Mouse (Mus musculus): ENCODE results near the gene Ptpn22.

DNA sequence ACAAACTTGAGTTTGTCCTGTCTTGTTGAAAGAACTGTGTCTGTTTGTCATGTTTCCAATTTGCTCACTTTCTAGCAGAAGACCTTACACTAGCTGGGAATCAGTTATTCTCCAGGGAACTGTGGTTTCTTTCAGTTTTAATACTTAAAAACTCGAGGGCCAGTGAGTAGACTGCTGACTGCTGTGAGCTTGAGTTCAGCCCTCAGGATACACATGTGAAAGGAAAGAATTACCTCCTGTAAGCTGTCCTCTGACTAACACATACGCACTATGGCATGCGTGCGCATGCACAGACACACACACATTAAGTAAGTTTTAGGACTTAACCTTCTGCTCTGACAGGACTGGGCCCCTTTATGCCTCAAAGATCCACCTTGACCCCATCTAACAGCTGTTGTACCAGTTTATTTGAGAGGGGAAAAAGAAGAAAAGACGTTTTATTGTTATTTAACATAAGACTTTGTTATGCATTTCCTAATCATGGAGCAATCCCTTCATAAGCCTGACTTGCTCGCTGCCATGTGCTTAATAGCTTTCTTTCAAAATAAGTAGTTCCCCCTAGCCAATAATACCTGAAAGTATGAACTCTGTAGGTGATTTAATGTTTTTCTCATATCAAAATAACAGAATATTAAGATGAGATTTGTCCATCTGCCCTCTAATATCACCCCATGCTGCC is 24.2 kb upstream of the Ptpn22 start:
- TF ChIP-seq CTCF (IDR thresholded peaks at IDR 0.05; ENCODE audit: insufficient read depth, low read length) (no peak), POLR2A (IDR thresholded peaks at IDR 0.05; ENCODE audit: borderline replicate concordance, extremely low read depth, low read depth, low read length) (no peak)

Data from lung, adult 2 months (tissue).